Mouse (Mus musculus) cerebellum, adult 8-10 months (tissue): Measurements from ENCODE around the gene Lingo1.

Experiments
- DNase-seq: peaks from one replicate; pipeline ENCODE4 v3.0.0; 2022

Gene Lingo1

DNA sequence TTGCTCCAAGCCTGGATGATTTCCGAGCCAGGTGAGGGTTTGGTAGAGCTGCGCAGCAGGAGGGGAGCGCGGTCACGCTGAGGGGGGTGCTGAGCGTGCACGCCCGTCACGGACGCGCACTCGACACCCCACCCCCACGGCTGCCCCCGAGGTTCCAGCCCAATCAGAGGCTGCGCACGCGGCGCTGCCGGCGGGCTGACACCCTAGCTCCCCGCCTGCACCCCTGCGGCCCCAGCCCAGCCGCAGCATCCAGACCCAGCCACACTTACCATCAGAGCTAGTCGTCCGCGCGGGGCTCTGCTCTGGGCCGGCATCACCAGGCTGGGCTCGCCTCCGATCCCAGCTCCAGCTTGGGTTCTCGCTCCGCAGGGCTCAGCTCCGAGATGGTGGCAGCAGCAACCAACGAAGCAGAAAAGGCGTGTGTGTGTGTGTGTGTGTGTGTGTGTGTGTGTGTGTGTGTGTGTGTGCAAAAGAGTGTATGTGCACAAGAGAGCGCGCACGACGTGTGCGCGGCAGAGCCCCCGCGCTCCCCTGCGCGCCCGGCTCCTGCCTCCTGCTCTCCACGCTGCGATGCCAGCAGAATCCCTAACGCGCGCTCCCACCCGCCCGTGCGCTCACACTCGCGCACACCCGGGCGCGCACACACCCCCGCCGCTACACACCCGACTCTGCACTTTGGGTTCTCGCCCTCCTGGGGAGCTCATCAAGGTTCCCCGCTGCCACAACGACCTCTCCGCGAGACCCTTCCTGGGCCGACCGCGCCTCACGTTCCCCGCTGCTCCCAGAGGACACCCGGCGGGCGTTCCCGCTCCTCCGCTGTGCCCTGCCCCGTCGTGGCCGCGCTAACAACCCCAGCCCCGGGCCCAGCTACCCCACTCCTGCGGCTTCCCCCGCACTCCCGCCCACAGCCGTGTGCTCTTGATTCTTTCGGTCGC is at the start of gene Lingo1:
Gene Lingo1 (minus strand): TSS at position 748 of the 935 bp plus-strand sequence.
- DNase-seq, result peak; percentile 60

DNA sequence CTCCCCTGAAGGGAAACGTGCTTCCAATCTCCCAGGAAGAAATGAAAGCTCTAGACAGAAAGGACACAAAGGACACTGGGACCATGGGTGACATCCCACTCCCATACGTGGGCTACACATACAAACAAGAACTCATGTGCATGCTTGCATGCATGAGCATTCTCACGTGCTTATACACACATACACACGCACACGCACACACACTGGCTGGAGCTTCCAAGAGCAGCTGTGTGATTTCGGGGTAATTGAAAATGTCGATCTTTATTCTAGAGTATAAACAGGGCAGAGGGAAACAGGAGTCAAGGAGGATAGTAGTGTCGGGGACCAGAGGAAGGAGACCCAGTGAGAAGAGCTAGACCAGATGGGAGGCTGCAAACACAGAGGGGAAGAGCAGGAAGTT is 48.4 kb upstream of the Lingo1 start:
- DNase-seq, result no peak

DNA sequence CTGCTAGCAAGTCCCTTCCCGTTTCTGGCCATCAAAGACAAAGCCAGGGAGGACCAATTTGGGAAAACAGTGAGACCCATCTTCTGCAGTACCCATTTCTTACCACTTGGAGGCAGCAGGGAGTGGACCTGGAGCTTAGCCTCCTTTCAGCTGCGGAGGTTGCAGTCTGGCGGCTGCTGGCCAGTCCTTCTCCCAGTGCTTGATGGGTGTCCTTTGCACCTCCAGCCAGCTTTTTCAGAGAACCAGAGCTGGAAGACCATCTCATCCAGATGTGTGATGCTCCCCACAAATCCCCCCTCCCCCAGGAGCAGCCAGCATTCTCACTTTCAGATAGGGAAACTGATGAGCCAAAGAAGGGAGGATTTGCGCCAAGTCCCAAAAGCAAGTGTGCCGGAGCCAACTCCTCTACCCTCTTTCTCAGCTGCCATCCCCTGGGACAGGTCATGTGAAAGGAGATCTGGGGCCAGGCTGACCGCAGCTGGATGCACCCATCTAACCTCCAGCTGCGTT is 47.5 kb upstream of the Lingo1 start:
- DNase-seq, result peak; percentile 74

DNA sequence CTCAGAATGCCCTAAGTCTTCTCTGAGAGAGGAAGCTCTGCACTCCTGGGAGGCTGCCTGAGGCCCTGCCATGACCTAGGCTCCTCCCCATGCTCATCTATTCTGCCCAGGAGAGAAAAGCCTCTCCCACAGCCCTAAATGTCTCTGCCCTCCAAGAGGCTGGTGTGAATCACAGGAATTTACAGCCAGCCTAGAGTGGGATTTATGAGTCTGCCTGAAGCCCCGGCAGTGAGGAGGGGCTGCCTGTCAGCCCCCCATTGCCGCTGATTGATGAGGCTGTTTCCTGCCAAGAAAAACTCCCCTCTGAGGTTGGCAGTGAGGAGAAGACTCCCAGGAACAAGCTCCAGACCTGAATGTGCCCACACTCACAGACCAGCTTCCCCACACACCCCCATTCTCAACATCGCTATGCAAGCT is 46.0 kb upstream of the Lingo1 start:
- no peak for DNase-seq

- no peak for DNase-seq
Observed at GRCm38 (mm10) chr9:56841864-56842263, 45.6 kb upstream of the Lingo1 start.

DNA sequence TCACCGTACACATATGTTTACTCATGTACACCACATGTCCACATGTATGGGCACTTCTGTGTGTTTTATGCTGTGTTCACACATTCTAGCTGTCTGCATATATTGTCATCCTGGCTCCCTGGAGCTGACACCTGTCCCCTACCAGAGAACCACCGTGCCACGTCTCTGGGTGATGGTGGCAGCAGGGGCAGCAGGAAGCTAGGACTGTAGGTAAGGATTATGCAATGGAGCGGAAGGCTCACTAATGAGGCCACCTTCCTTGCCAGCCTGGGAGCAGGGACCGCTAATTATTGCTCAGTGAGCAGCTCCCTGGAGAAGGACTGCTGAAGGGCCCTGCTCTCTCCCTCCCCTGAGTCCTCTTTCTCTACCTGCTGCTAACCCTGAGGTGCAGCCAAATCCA is 44.5 kb upstream of the Lingo1 start:
- peak; percentile 13 for DNase-seq

GRCm38 (mm10) chr9:56835152-56835551 is 38.9 kb upstream of the Lingo1 start:
- DNase-seq, result no peak

- no peak for DNase-seq
Observed at GRCm38 (mm10) chr9:56832900-56833299, 36.6 kb upstream of the Lingo1 start.

DNA sequence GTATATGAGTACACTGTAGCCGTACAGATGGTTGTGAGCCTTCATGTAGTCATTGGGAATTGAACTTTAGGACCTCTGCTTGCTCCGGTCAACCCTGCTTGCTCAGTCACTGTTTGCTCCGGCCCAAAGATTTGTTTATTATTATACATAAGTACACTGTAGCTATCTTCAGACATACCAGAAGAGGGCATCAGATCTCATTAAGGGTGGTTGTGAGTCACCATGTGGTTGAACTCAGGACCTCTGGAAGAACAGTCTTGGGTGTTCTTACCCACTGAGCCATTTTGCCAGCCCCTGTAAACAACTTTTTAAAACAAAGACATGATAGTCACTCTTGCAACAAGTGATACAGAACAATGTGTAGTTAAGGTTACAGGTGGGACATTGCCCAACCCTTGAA is 35.6 kb upstream of the Lingo1 start:
- no peak for DNase-seq

DNA sequence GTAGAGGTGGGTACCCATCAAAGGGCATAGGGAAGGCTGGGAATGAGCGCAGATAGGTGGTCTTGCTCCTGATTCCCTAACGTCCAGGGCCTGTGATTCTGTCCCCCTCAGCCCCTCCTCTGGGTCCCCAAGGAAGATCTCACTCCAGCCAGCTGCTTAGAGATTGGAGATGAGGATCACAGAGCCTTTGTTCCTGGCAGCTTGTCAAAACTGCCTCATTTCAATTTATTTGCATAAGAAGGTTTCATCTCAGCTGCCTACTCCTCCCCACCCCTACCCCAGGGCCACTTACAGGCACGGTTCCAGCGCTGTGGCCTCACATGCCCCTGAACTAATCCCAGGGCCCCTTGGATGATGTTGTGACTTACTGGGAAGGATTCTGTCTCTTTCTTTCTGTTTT is 33.9 kb upstream of the Lingo1 start:
- DNase-seq, result no peak

- DNase-seq, result no peak
Observed at GRCm38 (mm10) chr9:56828841-56829240, 32.6 kb upstream of the Lingo1 start.

DNA sequence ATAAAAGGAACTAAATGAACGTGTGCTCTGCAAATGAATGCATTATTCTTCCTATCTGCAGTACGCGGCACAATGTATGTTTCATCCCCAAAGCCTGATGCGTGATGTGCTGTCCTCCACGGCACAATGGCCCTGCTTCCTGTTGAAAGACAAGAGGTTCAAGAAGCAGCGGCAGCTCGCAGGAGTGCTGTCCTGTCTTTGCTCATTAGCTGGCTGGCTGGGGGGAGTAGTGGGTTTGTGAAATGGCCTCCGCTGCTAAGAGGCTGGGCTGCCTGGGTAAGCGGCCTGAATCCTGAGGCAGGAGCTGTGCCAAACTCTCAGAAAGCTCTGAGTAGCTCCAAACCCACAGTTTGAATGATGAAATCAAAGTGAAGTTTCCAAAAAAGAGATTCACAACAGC is 31.9 kb upstream of the Lingo1 start:
- DNase-seq, result no peak

DNA sequence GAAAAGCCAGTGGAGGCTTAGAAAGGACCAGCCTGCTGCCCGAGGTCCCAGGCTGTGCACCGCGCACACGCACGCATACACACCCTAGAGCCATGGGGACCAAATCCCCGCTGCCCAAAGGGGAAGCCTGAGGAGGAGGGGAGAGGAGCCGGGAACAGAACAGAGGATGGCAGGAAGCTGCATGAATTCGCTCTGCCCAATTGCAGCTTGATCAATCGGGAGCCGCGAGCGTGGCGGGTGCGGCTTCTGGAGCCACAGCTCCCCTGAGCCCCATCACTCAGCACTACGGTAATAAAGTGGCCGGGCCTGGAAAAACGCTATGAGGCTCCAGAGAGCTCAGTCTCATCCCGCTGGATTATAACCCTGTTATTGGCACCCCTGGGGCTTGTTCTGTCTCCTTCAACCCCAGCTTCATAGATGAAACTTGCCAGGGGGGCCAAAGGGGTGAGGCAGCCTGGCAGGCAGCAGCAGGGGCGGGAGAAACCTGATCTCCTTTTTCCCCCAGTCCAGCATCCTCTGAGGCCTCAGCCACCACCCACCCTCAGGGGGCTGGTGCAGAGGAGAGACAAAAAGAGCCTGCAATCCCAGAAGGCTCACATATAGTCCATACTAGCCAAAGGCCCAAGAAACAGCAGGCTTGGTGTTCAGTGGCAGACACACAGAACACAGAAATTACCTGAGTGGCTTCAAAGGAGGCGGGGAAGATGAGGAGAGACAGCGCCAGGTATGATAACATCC is 29.4 kb upstream of the Lingo1 start:
- peak; percentile 9 for DNase-seq

DNA sequence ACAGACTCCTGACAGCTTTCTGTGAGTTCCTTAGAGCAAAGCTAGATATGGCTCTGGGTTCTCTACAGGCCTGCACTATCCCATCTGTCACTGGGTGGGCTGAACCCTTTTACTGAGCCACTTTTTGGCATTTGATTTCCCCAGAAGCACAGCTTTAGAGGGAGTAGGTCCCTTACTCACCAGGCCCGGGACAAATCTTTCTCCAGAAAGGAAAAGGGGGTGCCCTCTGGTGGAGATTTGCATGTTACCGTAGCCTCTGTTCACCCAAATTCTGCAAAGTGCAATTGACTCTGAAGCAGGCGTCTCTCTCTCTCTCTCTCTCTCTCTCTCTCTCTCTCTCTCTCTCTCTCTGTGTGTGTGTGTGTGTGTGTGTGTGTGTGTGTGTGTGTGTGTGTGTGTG is 28.6 kb upstream of the Lingo1 start:
- peak; percentile 46 for DNase-seq

DNA sequence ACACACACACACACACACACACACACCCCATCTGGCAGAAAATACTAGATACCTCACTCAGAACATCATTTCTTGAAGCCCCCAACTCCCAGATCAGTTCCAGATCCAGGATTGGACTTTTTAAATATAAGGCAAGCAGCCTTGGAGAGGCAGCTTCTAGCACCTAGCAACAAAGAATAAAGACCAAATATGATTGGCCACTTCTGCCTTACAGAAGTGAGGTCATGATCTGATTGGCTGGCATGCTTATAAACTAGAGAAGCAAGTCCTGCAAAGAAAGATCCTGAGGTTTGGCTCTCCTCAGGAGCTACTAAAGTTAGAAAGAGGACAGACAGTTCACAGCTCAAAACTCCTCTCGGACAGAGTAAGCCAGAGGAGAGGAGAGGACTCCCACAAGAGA is 14.6 kb upstream of the Lingo1 start:
- DNase-seq, result no peak

DNA sequence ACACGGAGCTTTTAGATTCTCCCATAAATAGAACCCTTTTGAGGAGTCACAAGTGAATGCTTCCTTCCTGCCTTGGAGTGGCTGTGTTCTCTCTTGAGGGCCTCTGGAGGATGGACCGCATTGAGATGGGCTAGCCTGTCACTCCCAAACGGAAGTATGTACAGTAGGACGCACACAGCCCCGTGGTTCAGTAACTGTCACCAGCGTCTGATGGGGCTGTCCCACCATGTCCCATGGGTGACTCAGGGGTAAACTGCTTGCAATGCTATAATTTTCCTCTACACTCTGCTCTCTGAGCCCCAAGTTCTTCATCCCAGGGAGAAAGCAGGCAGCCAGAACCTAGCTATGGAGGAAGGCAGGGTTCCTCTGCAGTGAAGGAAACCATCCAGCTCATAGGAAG is 11.7 kb upstream of the Lingo1 start:
- DNase-seq, result no peak

DNA sequence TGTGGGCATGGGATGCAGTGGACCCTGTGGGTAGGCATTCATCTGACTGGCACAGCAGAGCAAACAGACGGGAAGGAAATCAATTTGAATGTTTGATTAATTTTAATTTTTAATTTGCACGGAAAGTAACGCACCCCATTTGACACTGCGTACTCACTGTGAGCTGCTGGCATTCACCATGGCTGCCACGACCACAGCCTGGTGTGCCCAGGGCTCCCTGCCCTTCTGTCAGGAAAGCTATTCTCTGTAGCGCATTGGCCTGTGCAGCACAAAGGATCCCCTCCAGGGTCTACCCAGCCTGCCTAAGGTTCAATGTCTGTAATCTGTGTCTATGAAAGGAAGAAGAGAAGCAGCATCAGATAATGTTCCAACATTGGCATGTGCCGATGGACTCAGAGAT is 6.9 kb upstream of the Lingo1 start:
- DNase-seq, result no peak

DNA sequence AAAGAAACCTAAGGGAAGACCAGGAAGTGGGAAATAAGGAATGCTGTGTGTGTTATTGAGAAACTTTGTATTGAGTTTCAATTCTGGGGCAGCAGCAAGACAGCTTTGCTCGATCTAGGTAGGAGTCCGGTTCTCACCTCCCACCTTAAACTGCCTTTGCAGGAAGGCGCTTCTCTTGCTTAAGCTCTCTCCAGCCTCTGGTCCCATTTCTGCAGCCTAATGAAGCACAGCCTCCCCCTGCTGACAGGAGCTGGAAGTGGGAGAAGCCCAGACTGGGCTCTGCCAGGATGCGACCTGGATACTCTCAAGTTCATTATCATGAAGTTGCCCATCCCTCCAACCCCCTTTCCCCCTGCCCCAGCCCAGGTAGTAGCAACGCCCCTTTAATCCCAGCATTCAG is 1.6 kb upstream of the Lingo1 start:
- peak; percentile 84 for DNase-seq

GRCm38 (mm10) chr9:56796656-56797131 is 426 bp upstream of the Lingo1 start:
- peak; percentile 53 for DNase-seq

DNA sequence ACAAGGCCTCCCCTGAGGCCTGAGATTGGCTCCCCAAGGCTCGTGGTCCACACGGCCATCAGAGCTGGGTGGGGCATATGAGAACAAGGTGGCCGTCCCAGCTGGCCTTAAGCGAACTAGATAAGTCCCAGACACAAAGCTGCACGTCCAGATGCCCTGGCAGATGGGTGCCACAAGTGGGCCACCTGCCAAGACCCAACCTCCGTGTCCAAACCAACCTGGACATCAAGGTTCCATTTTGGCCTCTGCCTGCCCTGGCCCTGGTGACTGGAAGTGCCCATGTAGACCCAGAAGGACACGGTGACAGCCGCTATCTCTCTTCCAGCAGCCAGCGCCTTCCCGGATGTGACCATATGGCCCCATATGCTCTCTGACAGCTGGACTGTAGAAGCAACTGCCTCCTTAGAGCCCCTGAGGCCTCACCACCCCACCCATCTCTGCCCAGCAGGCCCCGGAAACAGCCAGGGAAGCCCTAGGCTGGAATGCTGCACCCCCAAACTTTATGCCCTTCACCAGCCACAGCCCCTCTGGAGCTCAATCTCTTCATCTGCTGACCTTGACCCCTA is 4.5 kb downstream of the Lingo1 start:
- no peak for DNase-seq

- no peak for DNase-seq
Observed at GRCm38 (mm10) chr9:56784576-56784975, 11.7 kb downstream of the Lingo1 start.

DNA sequence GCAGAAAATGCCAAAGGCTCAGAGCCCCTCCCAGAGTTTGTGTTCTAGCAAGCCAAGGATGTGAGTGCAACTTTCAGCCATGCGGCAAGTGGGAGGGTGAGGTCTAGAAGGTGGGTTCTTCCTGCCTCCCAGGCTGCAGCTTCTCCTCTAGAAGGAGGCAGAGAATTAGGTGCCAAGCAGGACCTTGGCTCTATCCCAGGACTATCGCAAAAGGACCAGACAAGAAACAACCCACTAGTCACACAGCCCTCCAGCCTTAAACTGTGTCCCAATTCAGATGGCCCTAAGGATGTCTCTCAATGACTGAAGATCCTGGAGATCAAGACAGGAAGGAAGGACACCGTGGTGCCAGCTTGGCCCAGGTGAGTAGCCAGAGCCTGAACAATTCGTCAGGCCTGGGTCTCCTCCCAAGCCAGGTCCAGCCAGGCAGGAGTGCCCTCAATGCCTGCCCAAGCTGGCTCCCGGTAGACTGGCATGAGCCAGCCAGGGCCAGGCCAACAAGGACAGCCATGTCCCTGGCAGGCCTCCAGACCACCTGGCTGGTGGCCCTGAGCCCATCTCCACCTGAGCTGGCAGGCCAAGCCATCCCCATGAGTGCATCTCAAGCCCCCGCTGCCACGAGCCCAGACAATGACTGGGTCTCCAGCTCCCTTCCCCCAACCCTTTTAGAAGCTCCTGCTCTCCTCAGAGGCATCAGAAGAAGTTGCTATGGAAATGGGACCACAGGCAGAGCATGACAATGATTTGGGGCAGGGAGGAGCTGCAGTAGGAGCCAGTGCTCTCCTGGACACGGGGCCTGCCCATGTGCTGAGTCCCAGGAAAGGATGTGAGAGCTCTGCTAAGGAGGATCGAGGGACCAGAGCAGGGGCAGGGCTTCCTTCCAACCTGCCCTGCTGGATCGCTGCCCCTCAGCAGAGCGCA is 19.1 kb downstream of the Lingo1 start:
- DNase-seq, result peak; percentile 95
